Mouse (Mus musculus) embryonic facial prominence, embryonic 10.5 days (tissue): ENCODE measurements around the gene Txlng. TPM values are rescaled to one million over a fixed set of nuclear protein-coding genes. Genes with fewer than 3 reads are reported as not detected.

Experiments used
- DNase-seq: peaks from one replicate; pipeline ENCODE4 v3.0.0-alpha.2; 2017; ENCODE audit warnings: low spot score
- H3K27ac ChIP-seq: fragments of 300-500 bp; sonication (generic); replicated peaks from 2 replicates; pipeline ENCODE4 v1.5.1; 2016; ENCODE audit warnings: mild to moderate bottlenecking
- H3K27me3 ChIP-seq: fragments of 300-500 bp; sonication (generic); replicated peaks from 2 replicates; pipeline ENCODE4 v1.6.1; 2016; ENCODE audit warnings: low read depth, mild to moderate bottlenecking; ENCODE audit not compliant: poor library complexity, severe bottlenecking
- H3K36me3 ChIP-seq: fragments of 300-500 bp; sonication (generic); replicated peaks from 2 replicates; pipeline ENCODE4 v1.6.1; 2016; ENCODE audit warnings: mild to moderate bottlenecking, moderate library complexity
- H3K4me1 ChIP-seq: fragments of 300-500 bp; sonication (generic); 2 replicates; pipeline ENCODE4 v1.6.1; 2016
- H3K4me3 ChIP-seq: fragments of 300-500 bp; sonication (generic); 2 replicates; pipeline ENCODE4 v1.5.1; 2016; ENCODE audit warnings: mild to moderate bottlenecking, moderate library complexity
- H3K9me3 ChIP-seq: fragments of 300-500 bp; sonication (generic); 2 replicates; pipeline ENCODE4 v1.6.1; 2016; ENCODE audit warnings: mild to moderate bottlenecking
- WGBS: fragments of 180-500 bp; shearing (Covaris S2); methylation state at CpG from one replicate; pipeline ENCODE4 v1.1.7; 2016; 5-methylcytosine and 5-hydroxymethylcytosine counted together
- microRNA counts: library from miRNA; unstranded; fragments of <30 nt; microRNA quantifications from one replicate; lab custom pipeline; 2017
- microRNA-seq: library from miRNA; unstranded; fragments of <30 nt; microRNA quantifications from one replicate; pipeline ENCODE4, GENCODE M21; 2017
- polyA plus RNA-seq: library from polyadenylated mRNA; unstranded; fragments of >200 nt; fragmentation: Nextera tagmentation; extraction: Ambion mirVana; gene quantifications from 2 replicates; pipeline ENCODE4 v1.2.1, GENCODE M21; 2016

The Txlng gene
- polyA plus RNA-seq, 1 experiment from 2014 or later: 17.0 TPM

DNA sequence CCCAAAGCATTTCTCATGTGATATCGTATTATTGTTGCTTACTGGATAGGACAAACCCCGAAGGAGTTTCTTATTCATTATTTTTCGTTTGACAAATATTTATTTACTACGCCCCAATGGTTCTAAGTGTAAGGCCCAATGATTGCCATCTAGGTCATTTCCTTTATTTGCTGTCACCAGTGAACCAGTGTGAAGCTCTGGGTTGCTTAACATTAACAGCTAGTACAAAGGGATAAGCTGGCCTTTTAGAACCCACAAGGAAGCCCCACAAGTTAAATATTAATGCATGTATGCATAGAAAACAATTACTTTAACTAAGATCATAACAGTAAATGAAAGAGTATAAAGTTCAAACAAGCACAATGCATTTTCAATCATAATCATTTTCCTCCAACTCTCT lies 74.9 kb downstream of the Txlng start:
- Histone ChIP-seq H3K27ac (no peak overlapping the region), H3K4me3 (no peak overlapping the region), H3K4me1 (peaks cover 6% of the 10 kb centered on the region), H3K9me3 (no peaks in the 10 kb centered on the region), H3K36me3 (no peaks in the 10 kb centered on the region), H3K27me3 (peaks cover 33% of the 10 kb centered on the region)
- DNase-seq: no peak
- 92% methylated on average over 4 of the region's 4 CpGs for WGBS

DNA sequence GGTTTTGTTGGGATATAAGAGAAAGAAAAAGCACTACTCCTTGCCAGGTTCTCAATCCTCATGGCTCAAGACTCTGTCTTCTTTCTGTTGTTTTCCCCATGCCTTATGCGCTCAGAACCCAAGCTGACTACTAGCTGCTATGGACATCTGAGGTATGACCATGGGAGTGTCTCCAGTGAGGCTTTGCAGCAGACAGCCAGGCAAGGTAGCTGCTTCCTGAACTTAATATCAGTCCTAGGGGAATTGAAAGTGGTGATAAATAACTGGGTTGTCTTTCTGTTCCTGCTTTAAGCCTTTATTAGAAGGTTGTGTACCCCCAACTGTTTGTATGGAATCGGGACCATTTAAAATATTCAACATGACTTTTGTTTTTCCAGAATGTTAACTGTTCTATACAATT lies 76.8 kb downstream of the Txlng start:
- no peak for DNase-seq
- peaks cover 50% of the 10 kb centered on the region for H3K27me3 ChIP-seq
- no peak overlapping the region for H3K4me3 ChIP-seq
- H3K36me3 ChIP-seq: no peaks in the 10 kb centered on the region
- peaks cover 8% of the 10 kb centered on the region for H3K4me1 ChIP-seq
- H3K27ac ChIP-seq: no peak overlapping the region
- no peaks in the 10 kb centered on the region for H3K9me3 ChIP-seq
- 90% methylated on average over 2 of the region's 2 CpGs for WGBS

GRCm38 (mm10) chrX:162748696-162749420 lies 80.4 kb downstream of the Txlng start:
- H3K4me1 ChIP-seq: peaks cover 8% of the 10 kb centered on the region
- no peaks in the 10 kb centered on the region for H3K9me3 ChIP-seq
- H3K36me3 ChIP-seq: no peaks in the 10 kb centered on the region
- no peak overlapping the region for H3K27ac ChIP-seq
- WGBS: 53% methylated on average over 9 of the region's 9 CpGs
- no peak overlapping the region for H3K4me3 ChIP-seq
- no peak for DNase-seq
- H3K27me3 ChIP-seq: peaks cover 60% of the 10 kb centered on the region

DNA sequence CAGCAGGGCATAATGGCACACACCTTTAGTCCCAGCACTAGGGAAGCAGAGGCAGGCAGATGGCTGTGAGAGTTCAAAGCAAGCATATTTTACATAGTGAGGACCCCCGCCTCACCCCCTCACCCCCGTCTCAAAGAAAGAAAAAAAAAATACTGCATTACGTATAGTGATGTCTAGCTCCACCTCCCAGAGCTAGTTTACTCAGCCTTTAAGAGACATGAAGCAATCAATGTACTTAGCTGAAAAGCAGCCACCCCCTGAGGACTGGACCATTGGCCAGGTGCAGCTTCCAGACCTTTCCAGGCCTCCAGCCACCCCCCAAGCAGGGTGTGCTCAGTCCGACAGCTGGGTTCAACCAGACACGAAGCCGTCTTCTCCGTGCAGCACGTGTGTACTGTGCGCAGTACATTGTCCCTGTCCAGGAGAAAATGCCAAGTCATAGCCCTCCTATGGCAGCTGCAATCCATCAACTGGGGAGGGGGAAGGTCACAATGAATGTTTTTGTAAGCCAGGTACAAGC lies 93.1 kb downstream of the Txlng start:
- DNase-seq: peak; percentile 48
- Histone ChIP-seq H3K4me3 (peak overlapping the region; percentile 56), H3K9me3 (no peaks in the 10 kb centered on the region), H3K4me1 (peaks cover 7% of the 10 kb centered on the region), H3K27ac (peak overlapping the region; percentile 87), H3K36me3 (no peaks in the 10 kb centered on the region), H3K27me3 (peaks cover 5% of the 10 kb centered on the region; the same call in 1 of the 2 replicates)
- WGBS: 49% methylated on average over 9 of the region's 9 CpGs

- peak; percentile 75 for DNase-seq
- Histone ChIP-seq H3K27ac (peak overlapping the region; percentile 87), H3K4me3 (peak overlapping the region; percentile 56), H3K4me1 (peaks cover 7% of the 10 kb centered on the region), H3K9me3 (no peaks in the 10 kb centered on the region), H3K36me3 (no peaks in the 10 kb centered on the region), H3K27me3 (peaks cover 5% of the 10 kb centered on the region; the same call in 1 of the 2 replicates)
- 23% methylated on average over 25 of the region's 25 CpGs for WGBS
Observed at GRCm38 (mm10) chrX:162734997-162735929, 94.0 kb downstream of the Txlng start.

DNA sequence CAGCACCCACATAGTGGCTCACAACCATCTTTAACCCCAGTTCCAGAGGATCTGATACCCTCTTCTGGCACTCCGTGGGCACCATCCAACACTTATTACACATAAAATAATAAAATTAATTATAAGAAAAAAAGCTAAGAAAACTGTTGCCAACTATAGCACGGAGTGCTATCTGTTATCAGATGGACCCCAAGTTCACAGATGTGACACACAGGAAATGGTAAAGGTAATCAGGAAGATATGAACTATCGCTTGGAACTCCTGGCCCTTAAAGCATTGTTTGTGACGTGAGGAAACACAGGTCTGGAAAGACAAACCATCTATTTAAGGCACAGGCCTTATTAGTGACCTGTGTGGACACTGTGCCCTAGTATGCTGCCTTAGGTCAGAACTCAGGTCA lies 99.2 kb downstream of the Txlng start:
- no peaks in the 10 kb centered on the region for H3K9me3 ChIP-seq
- no peak overlapping the region for H3K4me3 ChIP-seq
- no peaks in the 10 kb centered on the region for H3K36me3 ChIP-seq
- no peak for DNase-seq
- peaks cover 14% of the 10 kb centered on the region for H3K27me3 ChIP-seq
- peaks cover 13% of the 10 kb centered on the region for H3K4me1 ChIP-seq
- no peak overlapping the region for H3K27ac ChIP-seq
- WGBS: 88% methylated on average over 4 of the region's 4 CpGs

MicroRNAs encoded within 50 kb of the gene (microRNA counts, 519-probe panel; counts per million panel counts)
- microRNA mmu-miR-3473 (lab: Ali Mortazavi, UCI): 188 counts per million, percentile 57 among the panel's probes with 10 or more counts

Small RNA genes within 50 kb of the gene (microRNA-seq; reads per million reads assigned to microRNA genes)
- not detected for gene Mir3473a

Other genes starting within 250 kb of the Txlng start
- gene Reps2, start 185.8 kb downstream of the Txlng start, polyA plus RNA-seq: 0.25 and 0.29 TPM in 2 replicates
- gene Rbbp7, start 69.1 kb downstream of the Txlng start, polyA plus RNA-seq: 414 and 415 TPM in 2 replicates
- 24.9 and 28.6 TPM in 2 replicates for gene Syap1, start 59.0 kb upstream of the Txlng start, polyA plus RNA-seq
- 69.2 and 77.9 TPM in 2 replicates for gene Ctps2, start 71.8 kb upstream of the Txlng start, polyA plus RNA-seq
- not detected in 2 replicates for gene S100g, start 135.1 kb upstream of the Txlng start, polyA plus RNA-seq